Mouse (Mus musculus): ENCODE data around the gene Slc13a1. TPM values are rescaled to one million over a fixed set of nuclear protein-coding genes. Genes with fewer than 3 reads are reported as not detected.
"Not testable (repeated sequence)": the region's sequence is repeated elsewhere in the genome, so short reads cannot be mapped to it uniquely, and the experiment has no call there.

Gene Slc13a1
- 0.84 TPM in 1 of 2 replicates, not detected in the other for total RNA-seq (2015; ENCODE audit: low replicate concordance)
- total RNA-seq (2017; ENCODE audit: low replicate concordance): not detected in 2 replicates

DNA sequence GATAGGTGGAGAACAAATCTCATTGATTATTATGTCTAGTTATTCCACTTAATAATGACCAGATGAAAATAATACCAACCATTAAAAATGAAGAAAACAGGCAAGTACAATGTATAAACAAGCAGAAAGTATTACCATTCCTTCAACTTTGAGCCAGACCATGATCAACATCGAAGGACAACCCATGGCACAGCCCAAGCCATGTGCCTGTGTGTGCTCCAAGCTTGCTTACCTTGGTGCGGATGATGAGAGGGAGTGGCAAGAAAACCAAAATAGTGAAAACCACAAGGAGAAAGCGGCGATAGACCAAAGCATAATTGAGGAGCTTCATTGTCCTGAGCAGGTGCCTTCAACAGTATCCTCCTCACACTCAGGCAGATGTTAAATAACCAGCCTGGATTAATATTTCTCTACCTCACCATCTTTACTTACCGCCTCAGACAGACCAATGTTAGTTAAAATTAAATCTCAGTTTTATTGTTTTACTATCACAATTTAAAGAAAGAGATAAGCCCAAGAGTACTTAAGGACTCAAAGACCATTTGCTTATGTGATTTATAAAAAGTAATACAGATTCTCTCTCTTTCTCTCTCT lies at the start of gene Slc13a1:
Gene Slc13a1, minus strand, starts transcription at position 359 of the 594 bp plus-strand sequence.
- ATAC-seq (replicated peaks; ENCODE audit: low FRiP score, poor library complexity, severe bottlenecking): no peak

DNA sequence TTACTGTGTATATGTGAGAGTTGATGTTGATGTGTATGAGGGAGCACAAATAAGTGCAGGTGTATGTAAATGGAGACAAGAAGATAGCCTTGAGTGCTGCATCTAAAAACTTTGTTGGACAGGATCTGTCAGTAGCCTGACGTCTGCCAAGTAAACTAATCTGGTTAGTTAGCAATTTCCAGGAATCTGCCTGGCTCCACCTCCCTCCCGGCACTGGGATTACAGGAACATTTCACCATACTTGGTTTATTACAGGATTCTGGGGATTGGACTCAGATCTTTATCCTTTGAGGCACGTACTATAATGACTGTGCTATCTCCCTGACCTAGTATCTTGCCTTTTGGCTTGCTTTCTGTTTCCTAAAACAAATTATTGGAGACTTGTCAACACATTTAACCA lies 40.0 kb upstream of the Slc13a1 start:
- ATAC-seq (replicated peaks; ENCODE audit: low FRiP score, poor library complexity, severe bottlenecking): no peak

DNA sequence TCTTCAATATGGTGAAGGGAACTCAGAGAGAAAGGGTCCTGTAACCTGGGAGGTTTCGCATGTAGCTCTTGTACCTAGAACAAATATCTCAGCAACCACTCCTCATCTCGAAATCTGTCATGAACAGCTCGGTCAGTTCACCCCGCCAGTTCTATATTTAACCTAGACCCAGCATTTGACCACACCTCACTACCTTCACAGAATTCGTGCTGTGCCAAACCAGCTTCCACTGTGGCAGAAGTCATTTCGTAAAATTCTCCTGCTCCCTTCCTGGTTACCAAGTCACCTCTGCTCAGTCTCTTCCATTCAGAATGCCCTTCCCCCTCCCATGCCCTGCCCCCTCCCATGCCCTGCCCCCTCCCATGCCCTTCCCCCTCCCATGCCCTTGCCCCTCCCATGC lies 34.3 kb upstream of the Slc13a1 start:
- ATAC-seq (replicated peaks; ENCODE audit: low FRiP score, poor library complexity, severe bottlenecking): no peak

DNA sequence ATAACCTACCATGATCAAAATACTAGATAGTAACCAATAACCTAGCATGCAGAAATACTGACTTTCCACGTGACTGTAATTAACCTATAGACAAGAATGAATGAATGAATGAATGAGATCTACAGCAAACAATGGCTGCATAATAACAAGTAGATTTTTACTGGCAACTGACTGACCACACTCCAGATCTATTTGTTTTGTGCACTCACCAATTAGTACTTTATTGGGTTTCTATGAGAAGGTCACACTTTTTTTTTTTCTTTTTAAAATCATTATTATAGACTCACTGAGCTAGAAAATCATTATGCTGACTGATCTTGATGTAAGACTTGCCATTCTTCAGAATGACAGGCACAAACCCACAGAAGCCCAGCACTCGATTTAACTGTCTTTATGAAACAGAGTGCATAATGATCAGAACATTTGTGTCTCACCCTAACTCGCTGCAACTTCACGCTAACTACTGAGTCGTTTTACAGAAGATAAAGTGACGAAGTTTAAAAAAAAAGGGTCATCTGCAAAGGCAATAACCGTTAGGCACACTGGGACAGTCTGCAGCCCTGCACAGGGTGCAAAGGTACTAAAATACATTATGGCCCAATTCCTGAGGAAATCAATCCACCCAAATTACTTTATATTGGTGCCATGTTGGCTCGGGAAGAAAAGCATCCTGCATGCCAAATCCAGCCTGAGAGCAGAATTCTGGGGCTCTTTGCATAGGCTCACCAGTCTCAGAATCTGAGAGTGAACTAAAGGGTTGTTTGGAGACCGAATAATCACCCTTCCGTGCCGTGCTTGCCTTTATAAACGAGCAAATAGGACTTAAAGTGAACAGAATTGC lies 33.0 kb upstream of the Slc13a1 start:
- ATAC-seq (replicated peaks; ENCODE audit: low FRiP score, poor library complexity, severe bottlenecking): no peak

DNA sequence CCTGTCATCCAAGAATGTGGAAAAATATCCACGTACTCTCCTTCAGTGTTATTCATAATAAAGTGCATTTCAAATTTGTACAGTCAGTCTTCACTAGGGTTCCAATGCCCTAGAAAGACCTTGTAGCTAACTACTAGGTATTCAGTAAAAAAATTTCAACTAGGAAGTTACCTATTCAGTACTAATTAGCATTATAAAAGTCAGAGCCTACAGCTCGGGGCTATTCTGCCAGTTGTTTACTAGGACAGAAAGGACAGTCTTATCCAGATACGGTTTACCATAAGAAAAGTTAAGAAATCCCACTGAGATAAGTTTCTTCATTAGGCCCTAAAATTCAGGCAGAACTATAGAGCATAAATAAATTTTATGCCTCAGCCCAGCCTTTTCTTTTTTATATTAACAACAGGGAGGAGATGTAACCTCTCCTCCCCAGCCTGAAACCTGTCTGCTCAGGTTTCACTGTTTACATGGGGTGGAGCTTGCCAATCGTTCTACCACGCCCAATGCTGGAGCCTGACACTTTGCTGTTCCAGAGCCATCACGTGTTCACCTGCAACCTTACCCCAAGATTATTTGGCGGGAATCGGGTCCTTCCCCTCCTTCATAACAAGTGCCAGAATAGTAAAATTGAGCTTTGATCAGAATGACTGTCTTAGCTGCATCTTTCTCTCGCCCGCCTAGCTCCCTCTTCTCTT lies 29.8 kb upstream of the Slc13a1 start:
- not testable (repeated sequence) for ATAC-seq (replicated peaks; ENCODE audit: low FRiP score, poor library complexity, severe bottlenecking)

DNA sequence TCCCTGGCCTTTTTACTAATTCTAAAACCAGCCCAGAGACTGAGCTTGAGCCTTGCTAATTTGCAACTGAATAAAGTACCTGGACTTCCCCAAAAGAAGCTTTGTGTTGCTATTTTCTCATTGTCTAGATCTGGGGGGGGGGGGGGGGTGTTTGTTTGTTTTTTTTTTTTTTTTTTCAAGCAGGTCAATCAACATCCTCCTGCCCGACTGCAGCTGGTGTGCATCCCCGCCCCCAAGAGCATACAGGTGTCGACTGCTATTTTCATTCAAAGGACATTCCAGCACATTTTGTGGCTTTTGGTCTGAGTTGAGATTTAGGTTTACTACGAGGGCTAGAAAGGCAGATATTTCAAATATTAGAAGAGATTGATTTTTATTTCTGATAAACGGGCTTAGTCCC lies 28.5 kb upstream of the Slc13a1 start:
- ATAC-seq (replicated peaks; ENCODE audit: low FRiP score, poor library complexity, severe bottlenecking): not testable (repeated sequence)

DNA sequence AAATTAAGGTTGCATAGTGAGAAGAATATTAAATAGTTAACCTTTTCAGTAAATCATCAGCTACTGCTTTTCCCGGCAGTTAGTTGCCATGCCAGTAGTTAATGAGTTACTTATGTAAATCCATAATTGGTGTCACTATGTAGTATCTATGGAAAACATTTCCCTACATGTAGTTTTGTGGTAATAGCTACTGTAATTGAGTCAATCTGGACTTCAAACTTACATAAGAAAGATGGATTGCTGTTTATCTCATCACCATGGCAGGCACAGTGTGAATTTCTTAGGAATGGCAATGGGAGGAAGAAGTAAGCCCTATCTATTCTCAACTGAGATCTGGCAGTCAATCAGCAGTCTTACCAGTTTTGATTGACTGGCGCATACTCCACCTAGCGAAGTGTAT lies 15.5 kb upstream of the Slc13a1 start:
- ATAC-seq (replicated peaks; ENCODE audit: low FRiP score, poor library complexity, severe bottlenecking): no peak

DNA sequence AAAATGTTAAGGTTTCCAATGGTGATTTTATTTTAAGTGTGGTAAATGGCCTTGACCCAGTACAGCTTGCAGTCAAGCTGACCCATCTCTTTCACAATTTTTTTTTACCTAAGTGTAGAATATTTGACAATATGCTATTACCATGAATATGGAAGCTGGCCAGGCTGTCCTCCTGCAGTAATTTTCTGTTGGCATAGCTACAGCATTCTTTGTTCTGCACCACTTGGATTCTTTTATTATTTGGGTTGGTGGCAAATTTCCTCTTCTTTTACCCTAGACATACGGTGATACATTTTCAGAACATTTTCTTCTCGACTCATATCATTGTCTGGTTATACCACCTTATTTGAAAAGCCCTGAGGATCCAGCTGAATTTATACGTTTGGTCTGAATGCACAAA lies 7.5 kb upstream of the Slc13a1 start:
- no peak for ATAC-seq (replicated peaks; ENCODE audit: low FRiP score, poor library complexity, severe bottlenecking)

DNA sequence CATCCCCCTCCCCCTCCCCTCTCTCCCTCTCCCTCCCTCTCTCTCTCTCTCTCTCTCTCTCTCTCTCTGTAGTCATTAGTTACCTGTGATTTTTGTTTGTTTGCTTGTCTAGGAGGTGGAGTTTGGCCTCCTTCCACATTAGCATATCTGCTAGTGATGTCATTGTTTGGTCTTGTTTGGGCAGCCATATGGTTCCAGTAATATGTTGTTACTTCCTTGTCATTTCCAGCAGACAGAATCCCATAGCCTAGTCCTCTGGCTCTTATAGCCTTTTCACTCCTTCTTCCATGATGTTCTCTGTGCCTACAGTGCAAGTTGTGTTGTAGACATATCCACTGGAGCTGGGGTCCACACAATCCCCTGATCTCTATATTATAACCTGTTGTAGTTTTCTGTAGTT lies 6.1 kb upstream of the Slc13a1 start:
- ATAC-seq (replicated peaks; ENCODE audit: low FRiP score, poor library complexity, severe bottlenecking): no peak

DNA sequence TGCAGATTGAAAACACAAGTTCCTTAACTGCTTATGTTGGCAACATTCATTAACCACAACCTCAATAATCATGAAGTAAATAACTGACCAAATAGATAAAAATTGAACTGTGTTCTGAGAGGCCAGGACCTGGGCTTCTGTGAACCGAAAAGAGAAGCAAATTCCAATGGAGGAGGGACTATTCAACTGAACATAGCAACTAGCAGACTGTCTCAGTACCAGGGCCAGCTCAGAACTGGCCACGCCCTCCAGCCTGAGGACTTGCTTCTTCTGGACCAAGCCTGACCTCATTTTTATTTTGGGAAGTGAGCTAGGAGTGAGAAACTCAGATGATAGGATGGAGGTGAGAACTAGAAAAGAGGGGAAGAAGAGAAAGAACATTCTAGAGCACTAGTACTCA lies 4.8 kb upstream of the Slc13a1 start:
- ATAC-seq (replicated peaks; ENCODE audit: low FRiP score, poor library complexity, severe bottlenecking): no peak

DNA sequence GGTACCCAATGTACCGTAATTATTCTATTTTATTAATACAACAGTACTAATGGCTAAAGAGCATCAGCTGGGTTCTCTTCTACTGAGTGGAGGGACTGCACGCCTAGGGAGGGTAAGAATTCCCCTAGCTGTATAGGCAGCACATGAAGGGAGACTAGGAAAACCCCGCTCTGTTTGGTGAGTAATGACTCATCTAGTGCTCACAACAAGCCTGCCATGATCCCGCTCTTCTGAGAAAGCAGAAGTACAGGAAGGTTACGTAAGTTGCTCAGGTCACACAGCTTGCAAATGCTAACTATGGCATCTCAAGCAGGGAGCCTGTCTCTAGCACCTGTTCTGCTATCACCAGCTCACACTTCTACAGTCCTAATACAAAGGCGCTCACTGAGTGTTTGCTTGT lies 1.1 kb downstream of the Slc13a1 start:
- no peak for ATAC-seq (replicated peaks; ENCODE audit: low FRiP score, poor library complexity, severe bottlenecking)

DNA sequence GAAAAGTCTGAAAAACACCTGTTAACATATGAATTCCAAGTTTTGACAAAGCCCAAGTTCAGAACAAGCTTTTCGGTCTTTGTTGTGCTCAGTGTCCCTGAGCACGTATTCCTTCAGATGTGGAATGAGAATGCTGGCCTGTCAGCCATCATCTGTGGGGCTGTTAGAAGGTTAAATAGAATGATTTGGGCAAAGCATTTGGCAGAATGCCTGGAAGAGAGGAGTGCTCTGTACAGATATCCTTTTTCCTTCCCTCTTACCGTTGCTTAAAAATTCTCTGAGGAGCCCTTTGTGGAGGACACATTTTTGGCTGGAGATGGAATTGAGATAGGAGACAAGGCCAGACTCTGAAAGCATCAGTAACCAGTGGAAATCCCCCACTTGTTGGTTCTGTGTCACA lies 2.6 kb downstream of the Slc13a1 start:
- ATAC-seq (replicated peaks; ENCODE audit: low FRiP score, poor library complexity, severe bottlenecking): no peak

DNA sequence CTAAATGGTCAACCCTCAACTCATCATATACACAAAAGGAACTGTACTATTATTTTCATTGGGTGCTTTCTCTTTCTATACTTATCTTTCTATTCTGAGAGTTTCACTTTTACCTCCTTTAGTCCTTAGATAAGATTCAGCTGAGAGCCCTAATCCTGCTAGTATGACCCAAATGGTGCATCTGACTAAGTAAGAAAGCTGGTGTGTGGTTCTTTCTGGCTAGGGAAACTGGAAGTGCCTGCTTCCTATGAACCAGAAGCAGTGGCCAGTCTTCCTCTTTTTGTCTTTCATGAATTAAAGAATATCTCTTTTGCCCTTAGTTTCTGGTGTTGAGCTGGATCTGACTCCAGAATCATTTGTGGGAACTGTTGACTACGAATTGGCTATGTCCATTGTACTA lies 8.1 kb downstream of the Slc13a1 start:
- ATAC-seq (replicated peaks; ENCODE audit: low FRiP score, poor library complexity, severe bottlenecking): no peak

DNA sequence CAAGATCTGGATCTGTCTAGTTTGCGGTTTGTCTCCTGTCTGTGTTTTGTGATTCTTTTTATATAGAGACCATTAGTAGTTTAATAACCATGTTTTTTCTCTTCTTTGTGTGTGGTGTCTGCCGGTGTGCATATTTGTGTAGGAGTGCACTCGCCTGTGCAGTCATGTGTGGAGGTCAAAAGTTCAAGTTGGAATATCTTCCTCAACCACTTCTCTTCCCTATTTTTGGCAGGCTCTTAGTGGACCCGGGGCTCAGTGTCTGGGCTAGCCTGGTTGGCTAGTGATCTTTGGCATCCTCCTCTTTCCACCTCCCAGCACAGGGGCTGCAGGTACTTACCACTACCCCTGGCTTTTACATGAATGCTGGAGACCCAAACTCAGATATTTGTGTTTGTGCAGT lies 13.0 kb downstream of the Slc13a1 start:
- ATAC-seq (replicated peaks; ENCODE audit: low FRiP score, poor library complexity, severe bottlenecking): no peak

DNA sequence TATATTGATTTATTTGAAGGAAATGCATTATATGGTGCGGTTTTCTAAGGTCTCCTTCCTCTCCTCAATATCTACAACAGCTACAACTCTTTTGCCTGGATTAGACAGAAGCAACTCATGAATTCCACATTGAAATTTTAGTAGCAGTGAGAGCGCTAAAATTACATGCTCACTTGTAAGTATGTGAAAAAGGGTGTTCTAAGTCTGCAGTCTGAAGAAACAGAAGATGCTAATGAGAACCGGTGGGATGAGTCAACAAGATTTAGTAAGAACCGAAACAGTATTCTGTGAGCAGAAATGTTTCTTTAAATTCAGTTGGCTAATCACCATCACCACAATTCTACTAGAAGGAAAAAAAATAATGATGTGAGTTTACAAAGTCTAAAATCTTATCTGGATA lies 34.9 kb downstream of the Slc13a1 start:
- ATAC-seq (replicated peaks; ENCODE audit: low FRiP score, poor library complexity, severe bottlenecking): no peak

DNA sequence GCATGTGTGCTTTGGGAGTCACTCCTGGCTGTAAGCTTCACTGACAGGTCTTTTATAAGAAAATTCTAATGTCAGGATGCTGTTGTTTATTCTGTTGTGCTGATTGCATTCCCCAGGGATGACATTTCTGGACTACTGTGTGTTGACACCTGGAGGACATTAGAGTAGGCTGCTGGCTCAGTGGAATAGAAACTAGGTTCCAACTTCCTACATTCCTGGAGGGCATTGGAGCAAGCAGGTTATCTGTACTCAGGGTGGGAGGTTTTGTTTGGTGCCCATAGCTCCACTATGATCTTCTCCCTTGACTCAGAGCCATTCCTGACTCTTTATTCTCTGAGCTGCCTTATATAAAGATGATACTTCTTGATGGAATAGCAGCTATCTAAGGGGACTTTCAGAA lies 45.3 kb downstream of the Slc13a1 start:
- no peak for ATAC-seq (replicated peaks; ENCODE audit: low FRiP score, poor library complexity, severe bottlenecking)

DNA sequence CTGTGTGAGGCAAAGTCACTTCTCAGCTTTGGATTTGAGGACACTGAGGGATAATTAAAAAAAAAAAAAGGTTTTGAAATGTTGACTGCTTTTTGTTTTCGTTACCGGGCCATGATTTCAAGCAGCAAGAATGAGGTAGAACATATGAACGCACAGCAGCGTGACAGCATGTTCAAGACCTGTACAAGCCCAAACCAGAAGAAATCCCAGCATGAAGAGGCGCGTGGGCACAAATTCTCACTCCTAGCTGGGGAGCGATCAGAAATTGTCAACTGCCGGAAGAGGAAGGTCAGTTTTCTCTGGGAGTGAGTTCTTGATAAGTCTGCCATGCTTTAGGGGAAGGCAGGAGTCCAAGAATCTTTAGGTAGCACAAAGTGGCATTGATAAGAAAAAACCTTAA lies 56.3 kb downstream of the Slc13a1 start:
- ATAC-seq (replicated peaks; ENCODE audit: low FRiP score, poor library complexity, severe bottlenecking): no peak

DNA sequence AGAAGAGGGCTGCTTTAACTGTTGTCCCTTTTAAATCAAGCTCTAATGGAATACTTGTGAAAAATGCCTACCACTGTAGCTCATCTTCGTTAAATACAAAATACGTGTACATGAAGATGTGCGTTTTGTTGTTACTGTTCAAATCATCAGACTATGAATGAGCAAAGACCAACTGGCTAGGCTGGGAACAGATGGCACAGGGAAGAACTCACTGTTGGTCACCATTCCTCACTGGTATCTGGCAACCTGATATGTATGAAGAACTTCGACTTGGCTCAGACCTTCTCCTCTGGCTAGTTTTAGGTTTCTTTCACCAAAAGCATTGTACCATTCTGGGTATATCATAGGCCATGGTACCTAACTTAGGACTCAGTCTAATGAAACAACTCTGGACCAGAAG lies 59.4 kb downstream of the Slc13a1 start:
- ATAC-seq (replicated peaks; ENCODE audit: low FRiP score, poor library complexity, severe bottlenecking): no peak

DNA sequence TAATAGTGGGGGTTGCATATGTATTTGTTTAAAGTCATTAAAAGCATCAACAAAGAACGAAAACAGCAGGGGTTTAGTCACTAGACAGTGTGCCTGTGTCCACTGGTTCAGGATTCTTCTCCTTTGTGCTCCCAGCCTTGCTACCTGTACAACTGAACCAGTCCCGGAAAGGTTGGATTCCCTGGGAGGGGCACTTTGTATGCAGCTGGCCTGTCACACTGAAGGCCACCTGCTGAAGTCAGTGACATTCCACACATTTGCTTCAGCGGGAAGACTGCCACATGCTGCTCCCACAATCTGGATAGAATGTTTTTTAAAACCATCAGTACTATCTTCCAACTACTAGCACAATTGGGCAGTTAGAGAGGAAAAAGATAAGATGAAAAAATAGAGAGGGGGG lies 61.7 kb downstream of the Slc13a1 start:
- no peak for ATAC-seq (replicated peaks; ENCODE audit: low FRiP score, poor library complexity, severe bottlenecking)

DNA sequence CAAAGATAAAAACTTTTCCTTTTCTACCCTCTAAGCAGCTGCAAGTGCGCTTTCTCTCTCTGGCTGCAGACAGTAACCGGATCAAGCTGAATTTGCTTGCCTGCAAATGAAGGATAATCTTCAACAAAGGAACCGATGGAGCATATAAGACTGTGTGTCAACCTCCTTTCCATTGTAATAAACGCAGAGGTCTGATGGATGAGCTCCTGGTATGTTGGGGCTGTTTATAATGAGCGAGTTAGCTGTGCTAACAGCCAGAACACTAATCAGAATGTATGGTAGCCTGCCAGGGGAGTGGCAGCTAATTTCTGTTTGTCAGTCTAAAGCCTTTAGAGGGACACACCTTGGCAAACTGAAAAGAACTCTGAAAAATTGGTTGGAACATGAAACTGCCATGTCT lies 62.2 kb downstream of the Slc13a1 start:
- ATAC-seq (replicated peaks; ENCODE audit: low FRiP score, poor library complexity, severe bottlenecking): no peak

DNA sequence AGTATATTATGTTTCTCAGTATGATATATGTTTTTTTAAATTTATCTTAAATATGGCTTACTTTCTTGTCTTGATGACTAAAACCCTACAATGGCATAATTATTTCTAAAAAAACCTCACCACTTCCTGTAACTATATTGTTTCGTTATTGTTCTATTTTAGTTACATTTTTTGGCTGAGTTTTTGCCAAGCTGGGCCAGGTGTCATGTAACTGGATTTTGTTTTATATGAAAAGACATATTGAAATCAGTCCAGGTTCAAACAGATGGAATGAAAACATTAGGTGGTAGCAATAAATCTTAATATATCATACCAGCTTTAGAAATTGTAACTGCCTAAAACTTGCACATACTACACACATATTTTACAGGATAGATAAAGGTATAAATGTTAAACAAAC lies 66.6 kb downstream of the Slc13a1 start:
- ATAC-seq (replicated peaks; ENCODE audit: low FRiP score, poor library complexity, severe bottlenecking): no peak

Data from erythroid progenitor cell, adult 5-6 weeks (primary cell).